Mouse (Mus musculus) neural tube, embryonic 11.5 days (tissue): ENCODE measurements around the gene Cul4a. TPM values are rescaled to one million over a fixed set of nuclear protein-coding genes. Genes with fewer than 3 reads are reported as not detected.

Source experiments
- ATAC-seq: fragments of 200-750 bp; cut with Nextera tagmentation; 2 replicates; pipeline ENCODE4 v1.8.0; 2017; ENCODE audit warnings: moderate number of reproducible peaks, mild to moderate bottlenecking, moderate TSS enrichment, moderate library complexity; ENCODE audit not compliant: insufficient read depth, low FRiP score, low TSS enrichment
- DNase-seq: peaks from one replicate; pipeline ENCODE4 v3.0.0-alpha.2; 2015; ENCODE audit warnings: low spot score
- H3K27ac ChIP-seq: fragments of 300-500 bp; sonication (generic); 2 replicates; pipeline ENCODE4 v1.5.1; 2014; ENCODE audit warnings: low read depth, mild to moderate bottlenecking, low read length
- H3K27me3 ChIP-seq: fragments of 300-500 bp; sonication (generic); 2 replicates; pipeline ENCODE4 v1.6.1; 2014; ENCODE audit warnings: mild to moderate bottlenecking, low read length, mixed read lengths; ENCODE audit not compliant: control insufficient read depth, insufficient read depth
- H3K36me3 ChIP-seq: fragments of 300-500 bp; sonication (generic); 2 replicates; pipeline ENCODE4 v1.6.1; 2014; ENCODE audit warnings: mild to moderate bottlenecking, low read length, moderate library complexity, mixed read lengths; ENCODE audit not compliant: control insufficient read depth, insufficient read depth
- H3K4me1 ChIP-seq: fragments of 300-500 bp; sonication (generic); 2 replicates; pipeline ENCODE4 v1.6.1; 2014; ENCODE audit warnings: low read length, mixed read lengths; ENCODE audit not compliant: control insufficient read depth, insufficient read depth
- H3K4me2 ChIP-seq: fragments of 300-500 bp; sonication (generic); 2 replicates; pipeline ENCODE4 v1.6.1; 2014; ENCODE audit warnings: low read depth, mild to moderate bottlenecking, moderate library complexity
- H3K4me3 ChIP-seq: fragments of 300-500 bp; sonication (generic); 2 replicates; pipeline ENCODE4 v1.5.1; 2014; ENCODE audit warnings: low read depth, low read length
- H3K9ac ChIP-seq: fragments of 300-500 bp; sonication (generic); 2 replicates; pipeline ENCODE4 v1.6.1; 2014; ENCODE audit warnings: mild to moderate bottlenecking, low read length
- H3K9me3 ChIP-seq: fragments of 300-500 bp; sonication (generic); 2 replicates; pipeline ENCODE4 v1.6.1; 2016; ENCODE audit warnings: low read length; ENCODE audit not compliant: control insufficient read depth
- WGBS: fragments of 180-500 bp; shearing (Covaris S2); extraction: QIAGEN DNeasy Blood & Tissue Kit; methylation state at CpG from one replicate; pipeline ENCODE4 v1.1.7; 2014; 5-methylcytosine and 5-hydroxymethylcytosine counted together
- polyA plus RNA-seq: library from polyadenylated mRNA; unstranded; fragments of >200 nt; fragmentation: Nextera tagmentation; extraction: Ambion mirVana; gene quantifications from 2 replicates; pipeline ENCODE4 v1.2.1, GENCODE M21; 2014

The Cul4a gene
- polyA plus RNA-seq, 1 experiment from 2014 or later: 99.5 TPM

DNA sequence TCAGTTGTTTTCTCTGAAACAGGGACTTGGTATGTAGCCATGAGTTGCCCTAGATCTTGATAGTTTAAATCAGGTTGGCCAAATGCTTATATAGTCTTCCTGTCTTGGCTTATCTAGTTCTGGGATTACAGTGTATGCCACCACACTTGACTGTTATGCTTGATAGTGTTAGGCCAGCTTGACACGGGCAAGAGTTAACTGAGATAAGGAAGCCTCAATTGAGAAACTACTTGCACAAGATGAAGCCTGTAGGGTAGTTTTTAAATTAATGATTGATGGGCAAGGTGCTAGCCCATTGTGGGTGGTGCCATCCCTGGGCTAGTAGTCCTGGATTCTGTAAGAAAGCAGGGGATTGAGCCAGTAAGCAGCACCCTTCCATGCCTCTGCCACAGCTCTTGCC lies 58.1 kb downstream of the Cul4a start:
- 88% methylated on average over 1 of the region's 1 CpGs for WGBS
- no peak for ATAC-seq
- peaks cover 3% of the 10 kb centered on the region; the same call in 1 of the 2 replicates for H3K36me3 ChIP-seq

DNA sequence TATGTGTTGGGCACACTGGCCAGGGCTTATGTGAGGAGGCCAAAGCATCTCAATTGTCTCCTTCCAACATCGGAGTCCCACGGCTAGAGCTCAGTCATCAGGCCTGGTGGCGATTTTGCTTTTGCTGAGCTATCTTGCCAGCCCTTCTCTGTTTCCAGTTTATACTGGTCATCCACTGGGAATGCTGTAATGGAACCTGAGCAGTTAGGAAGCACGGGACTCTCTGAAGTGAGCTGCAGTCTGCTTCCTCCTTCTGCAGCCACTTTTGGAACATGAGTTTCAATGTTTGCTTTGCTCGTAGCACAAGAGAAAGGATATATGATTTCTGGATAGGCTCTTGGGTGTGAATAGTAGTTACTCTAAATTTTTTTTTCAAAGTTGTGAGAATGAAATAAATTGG lies 58.9 kb downstream of the Cul4a start:
- H3K27me3 ChIP-seq: no peaks in the 10 kb centered on the region
- no peak overlapping the region for H3K27ac ChIP-seq
- H3K4me1 ChIP-seq: peaks cover 5% of the 10 kb centered on the region
- peaks cover 5% of the 10 kb centered on the region; the same call in 1 of the 2 replicates for H3K36me3 ChIP-seq
- no peak overlapping the region for H3K4me3 ChIP-seq
- 95% methylated on average over 5 of the region's 5 CpGs for WGBS
- no peaks in the 10 kb centered on the region for H3K9me3 ChIP-seq
- no peak for DNase-seq
- no peak for ATAC-seq
- H3K9ac ChIP-seq: no peak overlapping the region; the same call in 1 of the 2 replicates
- H3K4me2 ChIP-seq: no peak overlapping the region

More for the DNA sequence above, 58.1 kb downstream of the Cul4a start:
- Histone ChIP-seq H3K4me2 (no peak overlapping the region), H3K9me3 (no peaks in the 10 kb centered on the region), H3K27ac (no peak overlapping the region), H3K4me1 (peaks cover 5% of the 10 kb centered on the region), H3K27me3 (no peaks in the 10 kb centered on the region), H3K9ac (no peak overlapping the region), H3K4me3 (no peak overlapping the region)
- DNase-seq: no peak

DNA sequence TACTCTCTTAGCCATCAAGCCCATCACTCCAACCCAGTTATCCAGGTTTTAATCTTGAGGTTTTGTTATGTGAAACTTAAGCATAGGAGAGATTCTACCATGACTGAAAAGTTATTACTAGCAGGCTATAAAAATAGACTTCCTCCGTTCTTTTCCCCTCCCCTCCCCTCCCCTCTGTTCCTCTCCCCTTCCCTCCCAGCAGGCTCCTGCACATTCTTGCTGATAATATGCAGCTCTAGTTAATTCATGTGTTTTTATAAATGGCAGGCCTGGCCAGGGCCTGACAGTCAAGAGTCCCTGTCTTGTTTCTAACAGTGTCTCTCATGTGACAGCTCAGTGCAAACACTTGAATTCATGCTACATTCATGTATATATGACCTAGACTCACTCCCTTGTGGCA lies 65.1 kb downstream of the Cul4a start:
- DNase-seq (no peak), ATAC-seq (no peak)
- WGBS: 80% methylated on average over 1 of the region's 1 CpGs
- peaks cover 23% of the 10 kb centered on the region for H3K36me3 ChIP-seq
- no peak overlapping the region for H3K4me3 ChIP-seq
- H3K27ac ChIP-seq: no peak overlapping the region
- no peaks in the 10 kb centered on the region for H3K27me3 ChIP-seq
- no peak overlapping the region for H3K9ac ChIP-seq
- H3K4me2 ChIP-seq: no peak overlapping the region
- H3K4me1 ChIP-seq: no peaks in the 10 kb centered on the region
- no peaks in the 10 kb centered on the region for H3K9me3 ChIP-seq

DNA sequence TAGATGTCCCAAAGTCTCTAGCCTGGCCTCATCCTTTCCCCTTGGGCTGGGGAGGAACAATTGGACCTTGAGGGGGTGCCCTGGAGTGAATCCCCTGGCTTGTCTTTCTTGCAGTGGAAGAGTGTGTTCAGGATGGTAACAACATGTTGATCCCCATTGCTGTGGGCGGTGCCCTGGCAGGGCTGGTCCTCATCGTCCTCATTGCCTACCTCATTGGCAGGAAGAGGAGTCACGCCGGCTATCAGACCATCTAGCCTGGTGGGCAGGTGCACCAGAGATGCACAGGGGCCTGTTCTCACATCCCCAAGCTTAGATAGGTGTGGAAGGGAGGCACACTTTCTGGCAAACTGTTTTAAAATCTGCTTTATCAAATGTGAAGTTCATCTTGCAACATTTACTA lies 68.9 kb downstream of the Cul4a start:
- Histone ChIP-seq H3K9ac (no peak overlapping the region), H3K4me1 (no peaks in the 10 kb centered on the region), H3K27ac (no peak overlapping the region), H3K4me3 (no peak overlapping the region), H3K4me2 (no peak overlapping the region), H3K27me3 (no peaks in the 10 kb centered on the region), H3K9me3 (no peaks in the 10 kb centered on the region), H3K36me3 (peaks cover 28% of the 10 kb centered on the region)
- ATAC-seq (no peak), DNase-seq (no peak)
- 91% methylated on average over 4 of the region's 4 CpGs for WGBS

DNA sequence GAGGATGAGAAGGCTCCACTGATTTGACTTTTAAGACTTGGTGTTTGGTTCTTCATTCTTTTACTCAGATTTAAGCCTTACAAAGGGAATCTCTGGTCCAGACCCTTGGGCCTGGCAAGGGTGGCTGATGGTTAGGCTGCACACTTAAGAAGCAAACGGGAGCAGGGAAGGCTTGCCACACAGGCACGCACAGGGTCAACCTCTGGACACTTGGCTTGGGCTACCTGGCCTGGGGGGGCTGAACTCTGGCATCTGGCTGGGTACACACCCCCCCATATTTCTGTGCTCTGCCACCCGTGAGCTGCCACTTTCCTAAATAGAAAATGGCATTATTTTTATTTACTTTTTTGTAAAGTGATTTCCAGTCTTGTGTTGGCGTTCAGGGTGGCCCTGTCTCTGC lies 69.4 kb downstream of the Cul4a start:
- Histone ChIP-seq H3K9me3 (no peaks in the 10 kb centered on the region), H3K4me1 (no peaks in the 10 kb centered on the region), H3K4me3 (no peak overlapping the region), H3K4me2 (no peak overlapping the region), H3K9ac (no peak overlapping the region), H3K36me3 (peaks cover 28% of the 10 kb centered on the region), H3K27me3 (no peaks in the 10 kb centered on the region), H3K27ac (no peak overlapping the region)
- ATAC-seq (no peak), DNase-seq (no peak)
- 90% methylated on average over 4 of the region's 4 CpGs for WGBS

DNA sequence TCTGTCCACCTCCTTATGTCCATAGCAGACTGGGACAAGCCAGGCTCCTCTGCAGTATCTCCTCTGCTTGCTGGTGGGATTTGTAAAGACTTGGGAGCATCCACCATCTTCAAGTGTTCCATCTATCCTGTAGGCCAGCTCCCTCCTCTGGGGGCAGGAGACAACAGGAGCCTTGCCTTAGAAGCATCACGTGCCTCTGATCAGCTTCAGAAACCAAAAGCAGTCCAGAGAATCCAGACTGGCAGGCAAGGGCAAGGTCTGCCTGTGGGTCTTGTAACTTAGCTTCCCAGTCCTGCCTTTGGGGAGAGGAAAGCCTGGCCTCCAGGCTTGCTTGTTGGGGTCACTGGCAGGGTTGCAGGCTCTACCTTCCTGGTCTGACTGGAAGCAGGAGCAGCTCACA lies 70.2 kb downstream of the Cul4a start:
- DNase-seq (no peak), ATAC-seq (no peak)
- H3K27ac ChIP-seq: no peak overlapping the region
- no peaks in the 10 kb centered on the region for H3K9me3 ChIP-seq
- no peak overlapping the region for H3K4me2 ChIP-seq
- no peak overlapping the region for H3K4me3 ChIP-seq
- no peaks in the 10 kb centered on the region for H3K4me1 ChIP-seq
- 92% methylated on average over 1 of the region's 1 CpGs for WGBS
- H3K27me3 ChIP-seq: no peaks in the 10 kb centered on the region
- H3K9ac ChIP-seq: no peak overlapping the region
- peaks cover 28% of the 10 kb centered on the region for H3K36me3 ChIP-seq

DNA sequence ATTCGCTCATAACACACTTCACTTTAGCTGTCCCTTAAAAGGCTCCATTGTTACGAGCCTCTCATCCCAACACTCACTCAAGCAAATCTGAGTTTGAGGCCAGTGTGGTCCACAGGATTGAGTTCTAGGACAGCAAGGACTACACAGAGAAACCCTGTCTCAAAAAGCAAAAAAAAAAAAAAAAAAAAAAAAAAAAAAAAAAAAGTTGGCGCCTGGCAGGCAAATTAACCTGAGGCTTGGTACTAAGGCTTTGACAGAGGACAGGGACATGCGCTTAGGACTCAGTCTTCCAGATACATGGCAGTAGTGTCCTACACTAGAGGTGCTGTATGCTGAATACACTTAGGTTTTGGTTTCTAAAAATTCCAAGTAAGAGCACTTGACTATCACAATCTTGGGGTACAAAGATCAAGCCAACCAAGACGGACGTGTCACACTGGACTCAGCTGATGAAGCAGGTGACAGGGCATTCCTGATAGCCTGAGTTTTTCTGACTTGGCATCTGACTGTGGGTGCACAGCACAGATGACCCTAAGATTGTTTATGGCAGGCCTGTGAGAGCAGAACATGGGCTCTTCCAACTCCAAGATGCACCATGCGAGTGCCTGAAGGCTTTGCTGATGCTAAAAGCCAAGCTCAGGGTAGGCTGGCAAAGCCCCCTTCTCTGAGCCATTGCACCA lies 71.9 kb downstream of the Cul4a start:
- no peaks in the 10 kb centered on the region for H3K9me3 ChIP-seq
- H3K27ac ChIP-seq: no peak overlapping the region
- no peaks in the 10 kb centered on the region for H3K27me3 ChIP-seq
- no peaks in the 10 kb centered on the region for H3K4me1 ChIP-seq
- peaks cover 23% of the 10 kb centered on the region for H3K36me3 ChIP-seq
- 94% methylated on average over 7 of the region's 7 CpGs for WGBS
- no peak overlapping the region for H3K9ac ChIP-seq
- ATAC-seq: no peak
- DNase-seq: no peak
- no peak overlapping the region for H3K4me2 ChIP-seq
- no peak overlapping the region for H3K4me3 ChIP-seq

DNA sequence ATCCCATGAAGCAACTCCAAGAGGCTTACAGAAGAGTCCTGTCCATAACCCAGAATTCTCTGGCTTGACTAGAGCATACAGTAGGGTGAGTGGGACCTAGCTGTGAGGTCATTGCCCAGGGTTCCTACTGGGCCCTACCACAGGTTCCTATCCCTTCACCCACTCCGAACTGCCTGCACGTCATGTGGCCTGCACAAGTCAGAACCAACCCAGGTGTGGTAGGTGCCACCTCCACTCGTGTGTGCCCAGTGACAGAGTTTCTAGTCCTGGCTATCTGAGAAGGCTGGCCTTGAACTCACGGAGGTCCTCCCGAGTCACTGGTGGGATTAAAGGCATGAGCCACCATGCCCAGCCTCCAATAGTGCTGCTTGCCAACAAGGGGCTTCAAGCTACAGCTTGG lies 72.7 kb downstream of the Cul4a start:
- Histone ChIP-seq H3K27me3 (no peaks in the 10 kb centered on the region), H3K27ac (no peak overlapping the region), H3K36me3 (peaks cover 21% of the 10 kb centered on the region), H3K4me2 (no peak overlapping the region), H3K4me1 (no peaks in the 10 kb centered on the region), H3K9ac (no peak overlapping the region), H3K9me3 (no peaks in the 10 kb centered on the region), H3K4me3 (no peak overlapping the region)
- DNase-seq (no peak), ATAC-seq (no peak)
- 87% methylated on average over 5 of the region's 5 CpGs for WGBS

DNA sequence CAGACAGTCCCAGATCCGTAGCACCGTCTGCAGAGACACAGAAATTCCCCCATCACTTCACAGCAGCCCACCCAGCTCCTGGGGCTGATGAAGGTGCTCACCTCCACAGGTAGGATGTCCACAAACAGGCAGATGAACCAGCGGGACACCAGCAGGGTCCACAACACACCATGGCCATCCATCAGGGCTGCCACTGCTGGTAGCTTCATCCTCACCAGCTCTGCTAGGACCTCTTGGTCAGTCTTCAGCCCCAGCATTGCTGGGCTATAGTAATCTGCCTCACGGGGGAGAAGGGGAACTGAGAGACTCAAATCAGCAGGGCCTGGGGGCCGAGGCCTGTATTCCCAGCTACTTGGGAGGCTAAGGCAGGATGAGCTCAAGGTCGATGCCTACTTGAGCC lies 74.1 kb downstream of the Cul4a start:
- Histone ChIP-seq H3K4me3 (no peak overlapping the region), H3K27ac (no peak overlapping the region), H3K9me3 (no peaks in the 10 kb centered on the region), H3K27me3 (no peaks in the 10 kb centered on the region), H3K4me2 (no peak overlapping the region), H3K36me3 (peaks cover 12% of the 10 kb centered on the region), H3K4me1 (no peaks in the 10 kb centered on the region), H3K9ac (no peak overlapping the region)
- ATAC-seq (no peak), DNase-seq (no peak)
- 83% methylated on average over 6 of the region's 6 CpGs for WGBS
